Mouse (Mus musculus) v-Abl transformed pro-B cells (cell line): ENCODE measurements at regions not wholly inside any gene's neighbourhood (a gene's known extent, or its start where the extent isn't known, plus 50 kb on each side); places are given as distances from the start of the nearest gene placed in this dataset.

ENCODE experiments used
- in situ Hi-C, 2 experiments: fragments of 400-800 bp; cut with MboI; formaldehyde crosslinking; loops; one replicate each; pipeline ENCODE4 v1.15.1; 2025; ENCODE audit not compliant: unreplicated experiment in 2 of 2

GRCm38 (mm10) chr12:92179292-92179691 is 330.3 kb upstream of the Sel1l start:
- in situ Hi-C loops, result no loop called here

GRCm38 (mm10) chr12:92156726-92157125 is 307.8 kb upstream of the Sel1l start:
- in situ Hi-C loops, result no loop called here

GRCm38 (mm10) chr12:92152922-92153235 is 303.9 kb upstream of the Sel1l start:
- in situ Hi-C loops, result no loop called here

- in situ Hi-C loops, result no loop called here
Measured at GRCm38 (mm10) chr12:92152043-92152921, 303.3 kb upstream of the Sel1l start.

- in situ Hi-C loops, result no loop called here
Measured at GRCm38 (mm10) chr12:92137539-92137938, 288.6 kb upstream of the Sel1l start.

GRCm38 (mm10) chr12:92127648-92128047 is 278.7 kb upstream of the Sel1l start:
- in situ Hi-C loops, result no loop called here

- in situ Hi-C loops, result no loop called here
Measured at GRCm38 (mm10) chr12:92120164-92120815, 271.3 kb upstream of the Sel1l start.

GRCm38 (mm10) chr12:92109615-92110014 is 260.7 kb upstream of the Sel1l start:
- in situ Hi-C loops, result no loop called here

- in situ Hi-C loops, result no loop called here
Measured at GRCm38 (mm10) chr12:92100080-92100479, 251.1 kb upstream of the Sel1l start.

- in situ Hi-C loops, result no loop called here
Measured at GRCm38 (mm10) chr12:92092794-92093365, 243.9 kb upstream of the Sel1l start.

- in situ Hi-C loops, result no loop called here
Measured at GRCm38 (mm10) chr12:92073209-92073608, 224.3 kb upstream of the Sel1l start.

- in situ Hi-C loops, result no loop called here
Measured at GRCm38 (mm10) chr12:92062731-92063130, 213.8 kb upstream of the Sel1l start.

- in situ Hi-C loops, result no loop called here
Measured at GRCm38 (mm10) chr12:92040481-92040880, 191.5 kb upstream of the Sel1l start.

GRCm38 (mm10) chr12:92029192-92029591 is 180.2 kb upstream of the Sel1l start:
- in situ Hi-C loops, result no loop called here

GRCm38 (mm10) chr12:92028354-92028753 is 179.4 kb upstream of the Sel1l start:
- in situ Hi-C loops, result no loop called here

GRCm38 (mm10) chr12:92024461-92025218 is 175.7 kb upstream of the Sel1l start:
- in situ Hi-C loops, result no loop called here

GRCm38 (mm10) chr12:92019593-92020224 is 170.8 kb upstream of the Sel1l start:
- in situ Hi-C loops, result no loop called here

- in situ Hi-C loops, result no loop called here
Measured at GRCm38 (mm10) chr12:92015373-92015772, 166.4 kb upstream of the Sel1l start.

GRCm38 (mm10) chr12:92013979-92014378 is 165.0 kb upstream of the Sel1l start:
- in situ Hi-C loops, result no loop called here

- in situ Hi-C loops, result no loop called here
Measured at GRCm38 (mm10) chr12:92013244-92013643, 164.3 kb upstream of the Sel1l start.
